Mouse (Mus musculus): Measurements from ENCODE around the gene Fbxw8.

Fbxw8 gene

DNA sequence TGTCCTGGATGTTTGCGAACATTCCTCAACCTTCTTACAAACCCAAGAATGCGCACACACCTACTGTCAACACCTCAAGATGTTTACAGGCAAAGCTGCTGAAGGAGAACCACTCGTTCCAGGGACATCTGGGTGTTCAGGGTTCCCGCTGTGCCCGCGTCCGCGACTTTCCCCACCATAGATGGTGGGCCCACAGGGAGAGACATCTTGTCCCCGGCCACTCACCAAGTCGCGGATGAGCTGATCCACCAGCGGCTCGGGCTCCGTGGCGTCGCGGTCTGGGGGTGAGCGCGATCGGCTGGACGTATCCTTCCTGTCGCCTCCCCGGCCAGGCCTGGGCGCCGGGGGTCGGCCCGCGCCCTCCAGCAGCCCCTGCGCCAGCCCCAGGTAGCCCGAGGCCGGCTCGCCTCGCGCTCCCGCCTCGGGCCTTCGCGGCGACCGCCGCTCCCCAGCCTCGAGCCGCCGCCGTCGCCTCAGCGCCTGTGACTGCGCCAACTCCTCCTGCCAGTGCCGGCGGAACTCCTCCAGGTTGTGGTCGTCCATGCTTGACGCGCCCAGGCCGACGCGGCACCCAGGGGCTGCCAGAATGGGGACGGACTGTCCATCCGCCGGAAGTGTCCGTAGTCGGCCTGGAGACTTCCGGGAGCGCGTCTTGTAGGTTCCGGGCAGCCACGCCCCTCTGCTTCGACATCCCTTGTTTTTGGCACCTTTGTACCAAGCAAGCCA, at the start of gene Fbxw8:
Gene Fbxw8 (minus strand): TSS at position 626 of the 726 bp plus-strand sequence.
- DNase-seq (ENCODE audit: low spot score): peak; percentile 89

DNA sequence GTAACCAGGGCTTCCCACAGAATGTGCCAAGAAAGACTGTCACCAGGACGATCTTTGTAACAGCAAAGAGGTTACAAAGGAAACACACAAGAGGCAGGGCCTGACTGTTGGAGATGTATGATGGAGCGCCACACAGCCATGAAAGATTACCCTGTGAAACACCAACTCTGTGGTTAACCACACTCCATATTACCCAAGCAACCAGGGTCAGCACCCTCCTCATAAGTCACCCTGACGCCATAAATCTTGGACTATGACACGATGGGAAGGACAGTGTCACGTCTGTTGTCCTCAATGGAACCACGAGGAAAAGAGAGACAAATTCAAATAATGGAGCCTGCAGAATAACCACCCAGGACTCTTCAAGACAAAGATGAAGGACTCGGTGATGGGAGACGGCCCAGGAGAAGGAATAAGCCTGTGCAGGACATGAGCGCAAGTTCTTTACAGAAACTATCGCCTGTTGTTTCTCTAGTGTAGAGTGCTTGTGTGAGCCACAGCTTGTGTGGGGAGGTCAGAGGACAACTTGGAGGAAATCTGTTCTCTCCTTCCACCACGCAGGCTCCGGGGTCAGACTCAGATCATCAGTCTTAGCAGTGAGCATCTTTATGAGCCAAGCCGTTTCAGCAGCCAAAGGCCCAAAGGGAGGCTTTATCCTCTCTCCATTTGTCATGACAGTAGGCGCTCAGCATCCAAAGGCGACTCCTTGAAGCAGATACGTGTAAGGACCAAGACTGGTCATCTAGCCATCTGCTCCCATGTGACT, 49.6 kb upstream of the Fbxw8 start:
- DNase-seq (ENCODE audit: low spot score): no peak

DNA sequence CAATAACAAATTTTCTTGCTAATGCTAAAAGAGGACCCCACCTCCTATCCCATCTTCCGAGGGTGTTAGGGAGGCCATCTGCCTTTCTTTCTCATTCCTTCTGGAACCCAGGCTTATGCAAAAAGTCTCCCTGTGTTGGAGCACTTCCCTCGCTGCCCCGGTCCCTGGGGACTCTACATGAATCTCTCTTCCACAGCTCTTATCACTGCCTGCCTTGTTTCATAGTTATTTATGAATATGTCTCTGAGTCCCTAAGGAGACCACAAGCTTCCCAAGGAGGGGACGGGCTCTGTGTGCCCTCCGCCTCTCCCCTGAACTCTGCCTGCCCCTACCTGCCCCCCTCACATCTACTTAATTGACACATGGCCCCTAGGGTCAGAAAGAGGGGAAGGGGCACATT, 44.4 kb upstream of the Fbxw8 start:
- no peak for DNase-seq (ENCODE audit: low spot score)

DNA sequence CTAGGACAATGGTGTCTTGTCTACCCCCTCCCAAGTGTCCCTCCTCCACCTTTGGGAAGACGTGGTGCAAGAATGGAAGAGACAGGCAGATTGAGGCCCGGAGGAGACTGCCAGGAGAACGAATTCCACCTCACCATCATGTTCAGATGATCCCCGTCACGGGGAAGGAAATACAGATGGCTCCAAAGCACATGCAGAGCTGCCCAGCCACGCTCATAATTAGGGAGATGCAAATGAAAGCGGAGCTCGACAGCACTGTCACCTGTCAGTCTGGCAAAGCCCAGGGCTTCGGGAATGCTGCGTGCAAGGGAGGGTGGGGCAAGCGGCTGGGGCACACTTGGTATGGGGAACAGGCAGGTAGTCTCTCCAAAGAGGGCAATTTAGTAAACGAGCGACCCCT, 42.2 kb upstream of the Fbxw8 start:
- DNase-seq (ENCODE audit: low spot score): no peak

DNA sequence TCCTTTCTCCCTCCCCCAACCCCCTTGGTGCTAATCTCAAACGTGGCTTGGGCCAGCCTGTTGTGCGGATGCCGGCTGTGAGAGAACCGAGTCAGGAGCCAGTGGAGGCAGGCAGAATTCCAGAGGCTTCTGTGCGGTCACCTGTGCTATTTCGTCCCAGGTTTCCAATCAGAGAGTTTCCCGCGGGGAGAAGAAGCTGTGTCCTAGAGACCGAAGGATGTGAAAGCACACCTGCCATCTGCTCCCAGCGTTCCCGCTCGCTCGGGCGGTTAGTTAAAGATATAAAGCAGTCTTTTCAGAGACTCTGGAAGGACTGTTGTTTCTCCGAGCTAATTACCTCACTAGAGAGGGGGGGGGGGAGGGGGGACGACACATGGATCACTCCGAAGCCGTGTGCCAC, 37.0 kb upstream of the Fbxw8 start:
- no peak for DNase-seq (ENCODE audit: low spot score)

DNA sequence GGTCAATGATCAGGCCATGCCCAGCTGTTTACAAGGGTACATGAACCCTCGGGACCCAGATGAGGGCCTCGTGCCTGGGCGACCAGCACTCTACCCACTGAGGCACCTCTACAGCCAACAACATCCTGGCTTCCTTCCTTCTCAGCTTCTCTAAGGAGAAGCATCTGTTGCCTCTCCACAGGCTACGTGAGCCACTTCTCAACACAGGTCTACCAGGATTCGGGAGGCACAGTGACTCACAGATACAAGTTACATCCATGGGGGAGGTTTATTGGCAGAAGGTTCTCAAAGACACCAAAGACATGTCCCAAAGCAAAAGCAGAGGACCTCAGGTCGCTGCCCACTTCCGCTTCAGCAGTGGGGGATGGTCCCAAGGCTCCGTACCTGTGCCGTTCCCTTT, 35.2 kb upstream of the Fbxw8 start:
- DNase-seq (ENCODE audit: low spot score): no peak

DNA sequence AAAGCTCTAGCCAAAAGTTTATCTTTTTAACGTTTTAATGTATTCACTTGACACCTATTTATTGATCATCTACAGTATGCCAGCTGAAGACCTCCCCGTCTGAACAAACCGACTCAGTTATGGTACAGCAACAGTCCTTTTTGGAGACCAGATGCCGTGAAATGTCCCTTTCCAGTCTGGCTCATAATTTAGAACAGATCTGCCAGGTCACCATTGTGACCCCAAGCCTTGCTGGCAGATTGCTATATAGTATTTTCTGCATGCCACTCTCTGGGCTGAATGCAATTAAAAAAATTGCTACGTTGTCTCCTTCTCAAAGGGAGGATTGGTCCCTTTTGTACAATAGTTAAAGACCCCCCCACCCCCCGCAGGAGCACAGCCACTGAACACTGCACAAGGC, 33.1 kb upstream of the Fbxw8 start:
- DNase-seq (ENCODE audit: low spot score): no peak

DNA sequence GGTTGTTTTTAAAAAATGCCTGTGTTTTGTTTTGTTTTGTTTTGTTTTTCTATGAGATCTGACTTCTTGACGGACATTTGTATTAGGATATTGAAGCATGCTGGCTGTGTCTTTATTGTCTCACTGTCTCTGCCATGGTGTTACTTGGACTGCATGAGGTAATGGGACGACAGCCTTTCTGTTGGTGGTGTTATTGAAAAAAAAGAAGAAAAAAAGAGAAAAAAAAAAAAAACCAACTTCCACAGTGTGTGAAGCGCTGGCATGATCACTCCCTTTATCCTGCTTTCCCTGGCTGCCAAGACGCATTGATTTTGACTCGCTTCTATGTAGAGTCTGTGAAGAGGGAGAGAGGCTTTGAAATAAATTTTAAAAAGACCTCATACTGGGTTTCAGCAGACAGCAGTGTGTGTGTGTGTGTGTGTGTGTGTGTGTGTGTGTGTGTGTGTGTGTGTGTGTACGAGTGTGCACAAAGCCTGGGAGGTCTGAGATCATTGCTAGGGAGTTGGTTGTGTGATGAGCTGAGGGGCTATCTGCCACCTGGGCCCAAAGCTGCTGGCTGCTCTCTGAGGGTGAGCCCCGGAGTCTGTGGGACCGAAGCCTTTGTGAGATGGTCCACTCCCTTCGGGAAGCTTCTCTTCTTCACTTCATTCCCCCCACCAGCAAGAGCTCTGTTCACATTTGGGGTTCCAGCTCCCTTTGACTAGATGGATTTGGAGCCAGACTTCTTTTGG, 31.8 kb upstream of the Fbxw8 start:
- no peak for DNase-seq (ENCODE audit: low spot score)

DNA sequence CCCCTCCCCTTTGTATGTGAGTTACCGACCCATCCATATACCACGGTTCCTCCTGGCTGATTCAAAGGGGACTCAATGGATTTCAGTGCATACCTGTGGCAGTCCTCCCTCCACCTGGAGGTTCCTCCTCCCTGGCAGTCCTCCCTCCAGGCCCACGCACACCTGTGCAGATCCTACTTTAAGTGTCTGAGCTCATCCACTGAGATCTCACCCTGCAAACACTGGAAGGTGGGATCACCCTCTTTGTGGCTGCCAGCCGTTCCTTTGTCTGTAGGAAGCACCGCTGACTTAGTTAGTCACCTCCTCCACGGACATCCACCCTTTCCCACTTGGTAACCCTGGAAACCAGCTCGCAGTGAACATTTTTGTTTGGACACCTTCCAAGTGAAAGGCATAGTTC, 22.4 kb upstream of the Fbxw8 start:
- DNase-seq (ENCODE audit: low spot score): no peak

DNA sequence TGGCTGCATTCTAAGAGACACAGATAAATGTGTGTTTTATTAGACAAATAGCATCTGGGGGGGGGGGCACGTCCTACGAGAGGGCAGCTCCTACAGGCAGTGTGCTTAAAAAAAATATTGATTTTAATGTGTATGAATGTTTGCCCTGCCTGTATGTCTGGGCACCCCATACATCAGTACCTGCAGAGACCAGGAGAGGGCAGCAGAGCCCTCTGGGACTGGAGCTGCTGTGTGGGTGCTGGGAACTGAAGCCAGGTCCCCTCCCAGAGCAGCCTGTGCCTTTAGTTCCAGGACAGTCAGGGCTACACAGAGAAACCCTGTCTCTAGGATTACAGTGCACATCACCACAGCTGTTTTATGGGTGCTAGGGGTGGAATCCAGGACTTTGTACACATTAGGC, 19.9 kb upstream of the Fbxw8 start:
- no peak for DNase-seq (ENCODE audit: low spot score)

DNA sequence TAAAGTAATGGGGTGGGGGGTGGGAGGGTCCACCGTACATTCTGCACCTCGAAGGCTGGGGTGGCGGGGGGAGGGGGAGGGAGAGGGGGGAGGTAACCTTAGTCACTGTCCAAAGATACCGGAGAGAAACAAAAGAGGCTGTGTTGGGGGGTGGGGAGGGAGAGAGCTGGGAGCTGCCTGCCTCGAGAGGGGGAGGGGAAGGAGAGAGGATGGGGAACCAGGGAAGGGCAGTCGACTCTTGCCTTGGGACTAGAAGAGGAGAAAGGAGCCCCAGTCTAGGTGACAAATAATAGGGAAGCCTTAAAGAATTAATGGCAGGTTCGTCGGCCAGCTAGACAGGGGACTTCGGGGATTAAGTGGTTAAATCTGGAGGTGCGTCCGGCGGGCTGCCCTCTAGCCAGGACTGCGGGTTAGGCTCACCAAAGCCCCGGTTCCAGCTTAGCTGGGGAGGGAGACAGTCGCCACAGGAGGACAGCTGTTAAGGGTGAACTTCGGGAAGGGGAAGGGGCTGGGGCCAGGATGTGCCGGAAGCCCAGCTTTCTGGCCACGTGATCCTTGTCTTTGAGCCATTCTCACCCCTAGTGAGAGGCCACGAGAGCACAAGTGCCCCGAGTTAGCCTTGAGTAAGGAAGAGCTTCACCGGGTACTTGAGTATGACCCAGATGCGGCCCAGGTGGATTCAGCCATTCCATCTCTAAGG, 19.2 kb upstream of the Fbxw8 start:
- DNase-seq (ENCODE audit: low spot score): no peak

DNA sequence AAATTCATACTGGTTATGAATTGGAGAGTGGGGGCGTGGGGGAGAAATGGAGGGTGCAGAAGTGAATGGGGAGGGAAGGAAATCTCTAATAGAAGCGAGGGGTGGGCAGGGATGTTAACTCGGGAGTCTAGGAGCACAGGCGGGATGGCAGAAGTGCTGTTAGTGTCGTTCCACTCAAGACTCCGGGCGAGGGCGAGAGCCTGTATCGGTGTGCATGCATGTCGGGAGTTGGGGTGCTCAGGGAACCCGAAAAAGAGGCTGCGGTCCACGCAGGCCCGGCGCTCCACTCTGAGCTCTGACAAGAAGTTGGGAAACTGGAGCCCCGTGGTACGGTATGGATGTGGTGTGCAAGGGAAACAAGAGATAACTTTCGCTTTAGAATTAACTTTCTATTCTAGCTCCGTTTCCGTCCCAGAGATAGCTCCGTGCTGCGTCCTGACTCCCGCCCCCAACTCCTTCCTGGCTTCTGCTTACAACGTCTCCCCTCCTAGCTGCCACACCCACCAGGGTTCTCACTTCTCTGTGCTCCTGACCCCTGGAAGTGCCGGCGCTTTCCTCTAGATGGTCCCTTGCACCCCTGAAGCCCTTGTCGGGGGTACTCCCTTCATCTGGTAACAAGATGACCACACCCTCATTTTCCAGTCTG, 16.9 kb upstream of the Fbxw8 start:
- no peak for DNase-seq (ENCODE audit: low spot score)

DNA sequence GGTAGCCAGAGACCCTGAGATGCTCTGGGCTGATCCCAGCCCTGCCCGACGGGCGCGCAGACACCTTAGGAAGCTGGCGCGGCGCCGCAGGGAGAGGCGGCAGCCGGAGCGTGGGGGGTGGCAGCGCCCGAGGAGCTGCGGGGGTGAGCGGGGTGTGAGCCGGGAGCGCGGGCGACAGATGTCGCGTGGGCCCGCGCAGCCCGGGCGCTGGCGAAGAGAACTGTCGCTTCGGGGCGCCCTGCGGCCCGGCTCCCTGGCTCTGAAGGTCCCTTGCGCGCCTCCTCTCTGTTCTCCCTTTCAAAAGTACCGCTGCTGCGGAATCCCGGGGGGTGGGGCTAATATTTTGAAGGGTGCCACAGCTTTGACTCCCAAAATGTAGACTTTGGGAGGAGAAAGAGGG, 16.4 kb upstream of the Fbxw8 start:
- DNase-seq (ENCODE audit: low spot score): no peak

DNA sequence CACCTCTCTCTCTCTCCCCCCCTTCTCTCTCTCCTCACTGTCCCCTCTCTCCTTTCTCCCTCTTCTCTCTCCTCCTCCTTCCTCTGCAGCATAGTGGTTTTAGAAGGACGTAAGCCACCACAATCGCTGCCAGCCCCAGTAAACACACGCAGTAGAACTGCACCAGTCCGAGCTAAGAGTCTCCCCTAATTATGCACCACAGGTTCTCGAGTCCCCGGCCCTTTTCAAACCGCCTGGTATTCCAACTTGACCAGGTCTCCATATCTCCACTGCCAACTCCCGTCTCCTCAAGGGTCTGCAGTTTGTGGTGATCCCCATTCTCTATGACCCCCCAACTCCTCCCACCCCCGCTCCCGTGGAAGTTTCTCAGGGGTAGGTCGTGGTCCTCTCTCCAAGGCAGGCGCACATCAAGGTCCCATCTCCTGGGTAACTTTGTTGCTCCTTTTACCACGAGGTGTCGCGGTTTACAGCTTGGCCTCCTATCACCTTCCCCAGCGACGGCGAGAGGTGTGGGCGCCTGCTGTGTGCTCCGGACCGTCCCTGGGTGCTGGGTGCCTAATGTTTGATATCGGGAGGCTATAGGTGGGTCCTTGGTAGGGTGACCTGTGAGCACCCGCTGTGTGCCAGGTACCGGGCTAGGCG, 15.7 kb upstream of the Fbxw8 start:
- DNase-seq (ENCODE audit: low spot score): no peak

DNA sequence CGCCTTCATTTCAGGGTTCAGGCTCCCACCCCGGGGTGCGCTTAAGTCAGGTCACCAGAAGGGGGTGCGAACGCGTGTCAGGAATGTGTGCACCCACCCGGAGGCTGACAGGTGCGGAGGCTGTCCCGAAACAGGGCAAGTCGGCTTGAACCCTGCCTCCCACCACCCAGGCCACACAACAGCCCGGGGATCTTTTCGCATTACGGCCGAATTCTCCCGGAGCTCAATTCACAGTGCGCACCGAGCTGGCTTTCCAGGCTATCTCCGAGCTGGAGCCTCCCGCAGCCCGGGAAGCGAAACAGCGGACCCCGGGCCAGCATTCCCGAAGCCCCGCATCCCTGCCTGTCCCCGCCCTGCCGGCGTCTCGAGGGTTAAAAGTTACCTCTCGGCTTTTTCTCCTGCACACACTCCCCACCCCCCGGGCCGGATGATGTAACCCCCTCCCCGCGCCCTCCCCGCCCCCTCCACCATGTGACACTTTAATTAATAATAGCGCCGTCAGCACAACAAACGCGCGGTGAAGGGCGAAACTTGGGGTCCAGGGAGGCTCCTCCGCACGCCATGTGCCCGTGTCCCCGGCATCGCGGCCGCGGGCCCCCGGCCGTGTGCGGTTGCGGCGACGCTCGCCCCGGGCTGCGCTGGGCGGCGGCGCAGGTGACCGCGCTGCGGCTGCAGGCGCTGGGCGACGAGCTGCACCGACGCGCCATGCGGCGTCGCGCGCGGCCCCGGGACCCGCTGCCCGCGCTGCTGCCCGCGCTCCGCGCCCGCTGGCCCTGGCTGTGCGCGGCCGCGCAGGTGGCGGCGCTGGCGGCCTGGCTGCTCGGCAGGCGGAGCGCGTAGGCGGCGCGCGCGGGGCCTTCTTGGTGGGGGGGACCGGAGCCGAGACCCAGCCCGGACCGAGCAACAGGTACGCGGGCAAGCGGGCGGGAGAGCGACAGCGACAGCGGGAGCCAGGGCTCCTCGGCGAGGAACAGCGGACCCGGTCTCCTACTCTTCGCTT, 14.3 kb upstream of the Fbxw8 start:
- DNase-seq (ENCODE audit: low spot score): peak; percentile 23

DNA sequence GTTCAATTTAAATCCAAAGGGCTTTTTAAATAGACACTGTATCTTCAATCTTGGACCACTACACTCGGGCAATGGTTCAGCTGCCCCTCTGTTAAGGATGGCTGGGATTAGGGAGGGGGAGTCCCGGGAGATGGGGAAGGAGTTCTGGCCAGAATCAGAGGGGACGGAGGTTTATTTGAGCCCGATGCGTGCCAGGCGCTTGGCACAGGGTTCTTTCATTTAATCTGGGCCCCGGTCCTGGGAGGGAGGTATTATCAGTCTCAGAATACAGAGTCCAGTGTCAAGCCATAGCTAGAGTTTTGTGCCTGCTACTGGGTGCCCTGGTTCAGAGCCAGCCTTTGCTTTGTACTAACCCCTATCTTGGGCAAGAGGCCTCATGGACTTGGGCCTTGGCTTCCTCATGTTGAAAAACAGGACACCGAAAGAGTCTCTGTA, 12.3 kb upstream of the Fbxw8 start:
- DNase-seq (ENCODE audit: low spot score): no peak

DNA sequence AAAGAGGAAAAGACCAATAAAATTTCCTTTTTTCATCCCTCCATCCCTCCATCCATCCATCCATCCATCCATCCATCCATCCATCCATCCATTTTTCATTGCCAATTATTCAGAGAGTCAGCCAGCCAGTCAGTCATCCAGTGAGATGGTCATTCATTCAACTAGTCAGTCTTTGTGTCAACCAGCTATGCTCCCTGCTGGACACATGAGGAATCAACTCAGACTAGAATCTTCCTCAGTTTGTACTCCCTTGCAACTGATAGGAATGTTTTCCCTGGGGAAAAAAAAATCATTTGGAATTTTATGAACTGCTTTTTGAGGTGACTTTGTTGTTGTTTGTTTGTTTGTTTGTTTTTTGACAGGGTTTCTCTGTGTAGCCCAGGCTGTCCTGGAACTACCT, 10.2 kb upstream of the Fbxw8 start:
- no peak for DNase-seq (ENCODE audit: low spot score)

DNA sequence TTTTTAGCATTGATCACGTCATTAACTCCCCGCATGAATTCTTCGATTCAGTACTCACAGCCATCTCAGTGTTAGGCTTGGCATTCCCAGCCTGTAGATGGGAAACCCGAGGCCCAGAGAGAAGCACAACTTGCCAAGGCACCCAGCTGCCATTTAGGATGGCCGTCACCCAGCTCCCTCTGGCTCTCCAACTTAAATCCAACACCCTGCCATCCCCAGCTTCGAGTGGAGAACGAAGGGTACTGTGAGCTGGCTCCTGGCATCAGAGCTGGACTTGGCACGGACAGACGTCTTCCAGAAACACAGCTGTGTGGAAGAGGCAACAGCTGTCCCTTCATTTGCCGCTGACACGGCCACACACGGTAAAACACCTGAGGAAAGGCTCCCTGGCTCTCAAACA, 9.3 kb upstream of the Fbxw8 start, which contains the start of gene Hrk:
Gene Hrk (plus strand): TSS at position 68 of the 400 bp plus-strand sequence.
- DNase-seq (ENCODE audit: low spot score): no peak

DNA sequence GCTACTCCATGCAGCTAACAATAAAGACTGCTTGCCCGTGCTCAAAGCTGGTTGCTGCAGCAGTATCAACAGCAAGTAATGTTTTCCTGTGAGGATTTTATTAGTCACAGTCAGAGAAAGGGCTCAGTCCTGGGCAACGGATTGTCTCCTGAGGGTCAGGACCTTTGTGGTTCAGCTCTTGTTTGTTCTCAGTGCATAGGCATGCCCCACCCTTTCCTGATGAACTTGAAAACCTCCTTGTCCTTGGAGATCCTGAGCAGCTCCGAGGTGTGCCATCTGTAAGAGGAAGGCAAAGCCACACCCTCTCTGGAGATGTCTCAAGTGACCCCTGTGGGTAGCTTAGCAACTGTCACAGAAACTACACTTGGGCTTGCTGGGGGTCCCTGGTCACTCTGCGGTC, 5.4 kb upstream of the Fbxw8 start:
- no peak for DNase-seq (ENCODE audit: low spot score)

DNA sequence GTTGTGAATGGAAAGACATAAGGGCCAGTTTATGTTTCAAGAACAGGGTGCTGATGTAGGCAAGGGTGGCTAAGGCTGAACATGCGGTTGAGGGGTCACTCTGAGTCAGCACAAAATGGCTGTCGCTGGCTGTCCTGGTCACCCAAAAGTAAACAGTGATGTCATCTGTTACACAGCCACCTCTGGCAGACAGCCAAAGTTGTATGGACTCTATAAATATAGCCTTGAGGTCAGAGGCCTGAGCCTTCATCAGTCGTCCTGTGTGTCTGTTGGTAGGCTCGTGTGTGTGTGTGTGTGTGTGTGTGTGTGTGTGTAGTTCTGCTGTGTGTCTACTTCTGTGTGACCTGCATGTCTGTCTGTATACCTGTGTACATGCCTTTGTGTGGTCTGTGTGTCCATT, 1.7 kb upstream of the Fbxw8 start:
- DNase-seq (ENCODE audit: low spot score): no peak

Measured in ovary, postnatal 36 days (tissue).